Mouse (Mus musculus): ENCODE data around the gene Rad54l2. TPM values are rescaled to one million over a fixed set of nuclear protein-coding genes. Genes with fewer than 3 reads are reported as not detected.

Rad54l2 gene
- polyA plus RNA-seq (2015; fragmentation: Nextera tagmentation; extraction: Ambion mirVana), result 8.5 and 8.8 TPM in 2 replicates

- ATAC-seq (ENCODE audit: low FRiP score, low read depth), result peak; percentile 90
- Histone ChIP-seq H3K4me1 (peaks cover 13% of the 10 kb centered on the region), H3K27me3 (no peaks in the 10 kb centered on the region), H3K9ac (peak within 1 kb of the TSS; percentile 99), H3K27ac (peak within 1 kb of the TSS; percentile 88), H3K4me3 (peak within 1 kb of the TSS; percentile 100), H3K36me3 (no peaks in the 10 kb centered on the region), H3K4me2 (replicated peaks) (peak within 1 kb of the TSS; percentile 88), H3K9me3 (no peaks in the 10 kb centered on the region)
- under 1% methylated on average over 49 of the region's 49 CpGs for WGBS
These were observed at the start of gene Rad54l2 for GRCm38 (mm10) chr9:106788812-106789321. Rad54l2 (minus strand) TSS chr9:106789194.

GRCm38 (mm10) chr9:106822381-106823104 lies 33.5 kb upstream of the Rad54l2 start:
- peak overlapping the region; percentile 95 for H3K4me3 ChIP-seq
- peak overlapping the region; percentile 64 for H3K4me2 ChIP-seq (replicated peaks)
- no peaks in the 10 kb centered on the region for H3K9me3 ChIP-seq
- no peaks in the 10 kb centered on the region for H3K36me3 ChIP-seq
- H3K27me3 ChIP-seq, result no peaks in the 10 kb centered on the region
- peak; percentile 87 for ATAC-seq (ENCODE audit: low FRiP score, low read depth)
- peaks cover 7% of the 10 kb centered on the region; the same call in 1 of the 2 replicates for H3K4me1 ChIP-seq
- H3K9ac ChIP-seq, result peak overlapping the region; percentile 91
- peak overlapping the region; percentile 92 for H3K27ac ChIP-seq
- 3% methylated on average over 32 of the region's 32 CpGs for WGBS

- WGBS, result under 1% methylated on average over 42 of the region's 71 CpGs
These were observed 32.8 kb upstream of the Rad54l2 start, which contains the start of gene Dcaf1 for GRCm38 (mm10) chr9:106821618-106822380. Dcaf1 (plus strand) TSS chr9:106821874.

GRCm38 (mm10) chr9:106821050-106821617 lies 32.1 kb upstream of the Rad54l2 start:
- Histone ChIP-seq H3K9ac (peak overlapping the region; percentile 64), H3K4me1 (peaks cover 7% of the 10 kb centered on the region; the same call in 1 of the 2 replicates), H3K4me3 (peak overlapping the region; percentile 95), H3K27ac (no peak overlapping the region), H3K27me3 (no peaks in the 10 kb centered on the region), H3K36me3 (no peaks in the 10 kb centered on the region), H3K4me2 (replicated peaks) (peak overlapping the region; percentile 57), H3K9me3 (no peaks in the 10 kb centered on the region)
- WGBS, result 55% methylated on average over 15 of the region's 15 CpGs
- ATAC-seq (ENCODE audit: low FRiP score, low read depth), result no peak

More at GRCm38 (mm10) chr9:106821618-106822380, 32.8 kb upstream of the Rad54l2 start, which contains the start of gene Dcaf1:
- Histone ChIP-seq H3K27me3 (no peaks in the 10 kb centered on the region), H3K4me3 (peak within 1 kb of the TSS; percentile 95), H3K4me2 (replicated peaks) (peak within 1 kb of the TSS; percentile 64), H3K36me3 (no peaks in the 10 kb centered on the region), H3K9me3 (no peaks in the 10 kb centered on the region), H3K9ac (peak within 1 kb of the TSS; percentile 91), H3K27ac (peak within 1 kb of the TSS; percentile 92), H3K4me1 (peaks cover 7% of the 10 kb centered on the region; the same call in 1 of the 2 replicates)
- ATAC-seq (ENCODE audit: low FRiP score, low read depth), result peak; percentile 97

- Histone ChIP-seq H3K9ac (no peak overlapping the region), H3K4me2 (replicated peaks) (no peak overlapping the region), H3K27me3 (no peaks in the 10 kb centered on the region), H3K4me1 (peaks cover 7% of the 10 kb centered on the region; the same call in 1 of the 2 replicates), H3K36me3 (no peaks in the 10 kb centered on the region), H3K4me3 (no peak overlapping the region), H3K9me3 (no peaks in the 10 kb centered on the region), H3K27ac (no peak overlapping the region)
- ATAC-seq (ENCODE audit: low FRiP score, low read depth), result no peak
- 97% methylated on average over 1 of the region's 1 CpGs for WGBS
These were observed 30.2 kb upstream of the Rad54l2 start for GRCm38 (mm10) chr9:106819201-106819600.

GRCm38 (mm10) chr9:106818191-106818590 lies 29.2 kb upstream of the Rad54l2 start:
- WGBS, result 81% methylated on average over 6 of the region's 6 CpGs
- Histone ChIP-seq H3K9ac (no peak overlapping the region), H3K4me2 (replicated peaks) (no peak overlapping the region), H3K4me3 (no peak overlapping the region), H3K4me1 (peaks cover 6% of the 10 kb centered on the region; the same call in 1 of the 2 replicates), H3K27ac (no peak overlapping the region), H3K9me3 (no peaks in the 10 kb centered on the region), H3K36me3 (no peaks in the 10 kb centered on the region), H3K27me3 (no peaks in the 10 kb centered on the region)
- no peak for ATAC-seq (ENCODE audit: low FRiP score, low read depth)

GRCm38 (mm10) chr9:106806503-106806902 lies 17.5 kb upstream of the Rad54l2 start:
- no peak overlapping the region for H3K4me3 ChIP-seq

GRCm38 (mm10) chr9:106790831-106791230 lies 1.8 kb upstream of the Rad54l2 start:
- no peaks in the 10 kb centered on the region for H3K9me3 ChIP-seq
- H3K4me1 ChIP-seq, result peaks cover 13% of the 10 kb centered on the region
- H3K36me3 ChIP-seq, result no peaks in the 10 kb centered on the region
- no peak overlapping the region for H3K9ac ChIP-seq
- no peak overlapping the region for H3K27ac ChIP-seq
- no peak for ATAC-seq (ENCODE audit: low FRiP score, low read depth)
- no peaks in the 10 kb centered on the region for H3K27me3 ChIP-seq
- no peak overlapping the region for H3K4me3 ChIP-seq
- WGBS, result 74% methylated on average over 6 of the region's 6 CpGs
- no peak overlapping the region for H3K4me2 ChIP-seq (replicated peaks)

More at GRCm38 (mm10) chr9:106806503-106806902, 17.5 kb upstream of the Rad54l2 start:
- H3K36me3 ChIP-seq, result no peaks in the 10 kb centered on the region
- H3K4me2 ChIP-seq (replicated peaks), result no peak overlapping the region
- WGBS, result 61% methylated on average over 4 of the region's 4 CpGs
- no peaks in the 10 kb centered on the region for H3K27me3 ChIP-seq
- H3K27ac ChIP-seq, result no peak overlapping the region
- ATAC-seq (ENCODE audit: low FRiP score, low read depth), result no peak
- no peaks in the 10 kb centered on the region for H3K4me1 ChIP-seq
- H3K9me3 ChIP-seq, result peaks cover 17% of the 10 kb centered on the region
- no peak overlapping the region for H3K9ac ChIP-seq

GRCm38 (mm10) chr9:106789363-106789762 lies 369 bp upstream of the Rad54l2 start:
- H3K27me3 ChIP-seq, result no peaks in the 10 kb centered on the region
- ATAC-seq (ENCODE audit: low FRiP score, low read depth), result peak; percentile 16; the same call in 1 of the 2 replicates
- H3K4me2 ChIP-seq (replicated peaks), result peak overlapping the region; percentile 88
- WGBS, result 15% methylated on average over 10 of the region's 10 CpGs
- H3K27ac ChIP-seq, result no peak overlapping the region; the same call in 1 of the 2 replicates
- H3K9me3 ChIP-seq, result no peaks in the 10 kb centered on the region
- H3K4me3 ChIP-seq, result peak overlapping the region; percentile 100
- H3K4me1 ChIP-seq, result peaks cover 13% of the 10 kb centered on the region
- H3K36me3 ChIP-seq, result no peaks in the 10 kb centered on the region
- H3K9ac ChIP-seq, result peak overlapping the region; percentile 99

GRCm38 (mm10) chr9:106787979-106788811 lies 799 bp downstream of the Rad54l2 start:
- peak; percentile 9 for ATAC-seq (ENCODE audit: low FRiP score, low read depth)
- WGBS, result 6% methylated on average over 23 of the region's 23 CpGs
- Histone ChIP-seq H3K9me3 (no peaks in the 10 kb centered on the region), H3K4me1 (peaks cover 13% of the 10 kb centered on the region), H3K27ac (peak overlapping the region; percentile 88), H3K4me2 (replicated peaks) (peak overlapping the region; percentile 88), H3K36me3 (no peaks in the 10 kb centered on the region), H3K4me3 (peak overlapping the region; percentile 100), H3K9ac (peak overlapping the region; percentile 99), H3K27me3 (no peaks in the 10 kb centered on the region)

- no peak overlapping the region for H3K27ac ChIP-seq
- H3K36me3 ChIP-seq, result no peaks in the 10 kb centered on the region
- peaks cover 13% of the 10 kb centered on the region for H3K4me1 ChIP-seq
- no peak overlapping the region for H3K4me3 ChIP-seq
- H3K4me2 ChIP-seq (replicated peaks), result no peak overlapping the region
- no peak for ATAC-seq (ENCODE audit: low FRiP score, low read depth)
- WGBS, result 84% methylated on average over 3 of the region's 3 CpGs
- H3K9me3 ChIP-seq, result no peaks in the 10 kb centered on the region
- no peaks in the 10 kb centered on the region for H3K27me3 ChIP-seq
- no peak overlapping the region for H3K9ac ChIP-seq
These were observed 3.8 kb downstream of the Rad54l2 start for GRCm38 (mm10) chr9:106785206-106785605.
